Mouse (Mus musculus) megakaryocyte-erythroid progenitor cell, adult 5-6 weeks (primary cell): Measurements from ENCODE around the gene Phox2a. TPM values are rescaled to one million over a fixed set of nuclear protein-coding genes. Genes with fewer than 3 reads are reported as not detected.
A peak's percentile ranks its signal among the peaks of the same experiment; 100 is the strongest.

Experiments used
- ATAC-seq: replicated peaks from 2 replicates; pipeline ENCODE4 v1.8.0; 2016; ENCODE audit warnings: mild to moderate bottlenecking, inconsistent platforms; ENCODE audit not compliant: severe bottlenecking, poor library complexity, low FRiP score, low TSS enrichment
- total RNA-seq, 2 experiments: library from RNA; stranded (forward) in 1 of 2; stranded (reverse) in 1 of 2; fragments of 200-1000, 215-1000 nt in 1 of 2; fragments of >200 nt in 1 of 2; fragmentation: Nextera tagmentation in 1 of 2; gene quantifications; 2 replicates each; pipeline ENCODE4 v1.2.3; 2014 to 2017

The Phox2a gene
- total RNA-seq (2014; fragmentation: Nextera tagmentation) (not detected in 2 replicates), total RNA-seq (2017) (not detected in 2 replicates)

DNA sequence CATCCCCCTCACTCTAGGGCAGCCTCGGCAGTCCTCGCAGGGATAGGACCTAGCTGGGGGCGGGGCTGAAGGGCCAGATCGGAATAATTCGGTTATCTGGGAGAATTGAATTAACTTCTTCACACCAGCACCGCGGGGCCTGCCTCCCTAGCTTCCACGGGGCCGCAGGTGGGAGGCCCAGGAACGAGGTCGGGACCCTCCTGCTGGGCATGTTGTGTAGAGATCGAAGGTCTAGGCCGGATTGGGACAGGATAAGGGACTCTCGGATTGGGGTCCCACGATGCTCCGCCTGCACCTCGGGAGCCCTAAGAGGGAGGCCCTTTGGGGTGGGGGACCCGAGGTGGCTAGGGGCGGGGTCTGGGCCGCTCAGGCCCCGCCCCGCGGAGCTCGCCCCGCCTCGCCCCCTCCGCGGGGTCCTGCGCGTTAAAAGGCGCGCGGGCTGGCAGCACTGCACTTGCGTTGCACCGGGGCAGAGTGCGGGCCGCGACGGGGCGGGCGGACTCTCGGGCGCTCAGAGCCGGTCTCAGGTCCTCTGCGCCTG lies at the start of gene Phox2a:
Gene Phox2a (plus strand): TSS at position 453 of the 541 bp plus-strand sequence.
- ATAC-seq = no peak

GRCm38 (mm10) chr7:101770051-101770450 lies 48.1 kb upstream of the Phox2a start:
- ATAC-seq = no peak

GRCm38 (mm10) chr7:101771604-101772003 lies 46.5 kb upstream of the Phox2a start:
- ATAC-seq = no peak

DNA sequence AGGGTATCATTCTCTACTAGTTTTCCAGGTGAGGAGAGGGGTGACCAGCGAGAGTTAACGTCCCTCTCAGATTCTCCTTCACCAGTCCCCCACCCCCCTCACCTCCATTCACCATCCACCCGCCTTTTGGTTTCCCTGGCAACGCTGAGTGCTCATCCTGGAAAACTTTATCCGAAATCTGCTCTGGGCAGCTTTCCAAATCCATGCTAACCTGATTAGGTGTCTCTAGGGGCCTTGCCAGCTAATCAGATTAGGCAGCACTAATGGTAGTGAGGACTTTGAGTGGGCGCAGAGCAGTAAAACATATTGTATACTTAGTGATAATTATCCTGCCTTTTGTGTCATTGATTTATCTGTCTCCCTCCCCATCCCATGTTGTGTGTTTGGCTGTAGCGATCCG lies 45.4 kb upstream of the Phox2a start:
- ATAC-seq = no peak

DNA sequence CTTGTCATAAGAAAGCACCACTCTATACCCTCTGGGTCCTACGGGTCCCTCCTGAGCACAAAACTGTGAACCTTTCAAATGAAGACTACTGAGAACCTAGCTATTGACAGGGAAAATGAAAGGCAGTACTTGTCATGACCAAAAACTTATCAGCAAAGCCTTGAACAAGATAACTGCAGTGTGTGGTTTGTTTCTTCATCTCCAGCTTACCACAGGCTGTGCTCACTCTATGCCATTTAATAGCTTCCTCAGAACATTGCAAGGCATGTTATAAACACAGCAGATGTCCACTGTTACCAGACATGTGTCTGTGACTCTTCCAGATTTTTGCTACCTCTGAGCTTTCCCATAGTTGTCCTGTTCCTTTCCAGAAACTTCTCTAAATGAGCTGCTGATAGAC lies 41.1 kb upstream of the Phox2a start:
- ATAC-seq = no peak

DNA sequence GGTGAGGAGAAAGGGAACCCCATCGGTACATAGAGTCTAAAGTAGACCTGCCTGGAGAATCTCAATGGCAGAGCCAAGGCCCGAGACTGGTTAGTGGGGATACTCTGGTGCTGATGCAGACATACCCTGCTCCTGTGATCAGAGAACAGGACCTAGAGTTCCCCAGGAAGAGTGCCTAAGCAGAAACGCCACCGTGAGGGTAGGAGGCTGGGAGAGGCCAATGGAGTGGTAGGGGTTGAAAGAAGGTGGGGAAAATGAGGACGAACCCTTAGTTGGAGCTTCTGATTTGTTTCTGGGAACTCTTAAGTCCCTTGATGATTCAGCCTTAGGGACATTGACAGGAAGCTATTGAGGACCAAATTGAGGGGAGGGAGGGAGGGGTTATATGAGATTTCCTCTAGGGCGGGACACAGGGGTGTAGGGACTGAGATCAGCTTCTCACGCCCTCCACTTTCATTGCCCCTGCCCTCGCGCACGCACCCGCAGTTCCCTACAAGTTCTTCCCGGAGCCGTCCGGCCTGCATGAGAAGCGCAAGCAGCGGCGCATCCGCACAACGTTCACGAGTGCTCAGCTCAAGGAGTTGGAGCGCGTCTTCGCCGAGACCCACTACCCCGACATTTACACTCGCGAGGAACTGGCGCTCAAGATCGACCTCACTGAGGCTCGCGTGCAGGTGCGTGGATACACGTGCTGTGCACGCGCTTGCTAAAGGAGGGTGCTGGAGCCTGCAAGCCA lies 2.4 kb downstream of the Phox2a start:
- ATAC-seq = no peak

DNA sequence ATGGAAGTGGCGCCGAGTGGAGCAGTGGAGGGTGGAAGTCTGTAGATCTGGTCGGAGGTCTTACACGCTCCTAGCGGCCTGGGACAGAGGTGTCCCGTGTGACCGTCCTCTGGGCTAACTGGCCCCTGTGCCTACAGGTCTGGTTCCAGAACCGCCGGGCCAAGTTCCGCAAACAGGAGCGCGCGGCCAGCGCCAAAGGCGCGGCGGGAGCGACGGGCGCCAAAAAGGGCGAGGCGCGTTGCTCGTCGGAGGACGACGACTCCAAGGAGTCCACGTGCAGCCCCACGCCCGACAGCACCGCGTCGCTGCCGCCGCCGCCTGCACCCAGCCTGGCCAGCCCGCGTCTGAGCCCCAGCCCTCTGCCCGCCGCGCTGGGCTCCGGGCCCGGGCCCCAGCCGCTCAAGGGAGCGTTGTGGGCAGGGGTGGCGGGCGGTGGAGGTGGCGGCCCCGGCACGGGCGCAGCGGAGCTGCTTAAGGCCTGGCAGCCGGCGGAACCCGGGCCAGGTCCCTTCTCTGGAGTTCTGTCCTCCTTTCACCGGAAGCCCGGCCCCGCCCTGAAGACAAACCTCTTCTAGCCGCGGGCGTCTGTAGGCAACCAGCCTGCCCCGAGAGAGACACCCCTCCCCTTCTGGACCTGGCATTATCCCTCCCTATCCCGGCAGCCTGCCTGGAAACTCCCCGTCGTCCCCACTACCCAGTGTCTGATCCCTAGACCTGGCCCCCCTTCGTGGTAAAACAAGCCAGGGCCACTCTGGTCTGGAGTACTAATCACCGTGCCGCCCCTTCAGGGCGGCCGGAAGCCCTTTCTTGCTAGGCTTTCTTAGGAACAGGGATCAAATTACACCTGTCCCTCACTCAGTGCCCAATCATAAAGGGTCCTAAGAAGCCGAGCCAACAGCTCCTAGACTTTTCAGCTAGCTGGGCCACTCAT lies 3.7 kb downstream of the Phox2a start:
- ATAC-seq = peak; percentile 32; the same call in 1 of the 2 replicates

DNA sequence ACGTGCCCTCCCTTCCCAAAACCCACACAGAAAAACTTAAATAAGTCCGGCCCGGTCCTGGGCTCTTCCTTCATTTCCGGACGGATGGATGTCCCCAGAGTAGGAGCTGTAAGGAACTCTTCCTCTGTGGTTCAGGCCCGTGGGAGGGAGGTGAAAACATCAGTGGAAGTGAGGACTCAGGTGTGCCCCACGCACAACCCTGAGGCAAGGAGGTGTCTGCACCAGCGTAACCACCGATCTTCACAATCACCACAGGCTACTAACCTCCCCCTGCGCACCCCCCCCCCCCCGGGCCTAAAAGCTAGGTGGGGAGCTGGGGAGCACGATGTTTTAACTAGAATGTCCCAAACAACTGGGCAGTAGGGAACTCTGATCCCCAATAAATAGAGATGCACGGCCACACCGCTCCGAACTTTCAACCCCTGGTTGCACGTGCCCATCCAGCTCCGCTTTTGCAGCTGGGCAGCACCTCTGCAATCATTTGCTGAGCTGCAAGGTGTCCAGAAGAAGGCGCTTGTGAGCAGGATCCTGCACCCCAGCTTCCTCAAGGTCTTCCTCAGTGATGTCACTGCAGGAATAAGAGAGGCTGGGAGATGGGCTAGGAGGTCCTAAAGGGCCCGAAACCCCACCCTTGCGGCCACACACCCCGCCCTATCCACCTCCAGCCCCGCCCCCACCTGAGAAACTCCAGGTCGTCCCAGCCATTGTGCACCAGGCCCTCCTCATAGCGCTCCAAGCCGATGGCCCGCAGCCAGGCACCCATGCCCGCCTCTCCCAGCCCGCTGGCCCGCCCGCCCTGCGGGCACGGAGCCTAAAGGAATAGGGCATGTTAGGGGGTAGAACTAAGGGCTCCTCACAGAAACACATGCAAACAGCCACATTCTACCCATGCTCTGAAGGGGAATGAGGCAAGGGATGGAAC lies 5.0 kb downstream of the Phox2a start:
- no peak for ATAC-seq

GRCm38 (mm10) chr7:101823758-101824630 lies 5.9 kb downstream of the Phox2a start:
- no peak for ATAC-seq

DNA sequence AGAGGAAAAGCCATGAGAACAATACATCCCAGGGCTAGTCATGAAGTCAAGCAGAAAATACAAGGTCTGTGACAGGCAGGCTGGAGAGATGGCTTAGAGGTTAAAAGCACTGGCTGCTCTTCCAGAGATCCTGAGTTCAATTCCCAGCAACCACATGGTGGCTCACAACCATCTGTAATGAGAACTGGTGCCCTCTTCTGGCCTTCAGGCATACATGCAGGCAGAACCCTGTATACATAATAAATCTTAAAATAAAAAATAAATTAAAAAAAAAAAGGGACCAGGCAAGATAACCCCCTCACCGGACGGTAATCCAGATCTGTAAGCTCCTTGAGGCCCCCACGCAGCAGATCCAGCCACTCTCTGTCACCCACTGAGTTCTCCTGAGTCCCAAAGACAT lies 12.3 kb downstream of the Phox2a start:
- no peak for ATAC-seq

GRCm38 (mm10) chr7:101831437-101831836 lies 13.3 kb downstream of the Phox2a start:
- ATAC-seq = no peak

DNA sequence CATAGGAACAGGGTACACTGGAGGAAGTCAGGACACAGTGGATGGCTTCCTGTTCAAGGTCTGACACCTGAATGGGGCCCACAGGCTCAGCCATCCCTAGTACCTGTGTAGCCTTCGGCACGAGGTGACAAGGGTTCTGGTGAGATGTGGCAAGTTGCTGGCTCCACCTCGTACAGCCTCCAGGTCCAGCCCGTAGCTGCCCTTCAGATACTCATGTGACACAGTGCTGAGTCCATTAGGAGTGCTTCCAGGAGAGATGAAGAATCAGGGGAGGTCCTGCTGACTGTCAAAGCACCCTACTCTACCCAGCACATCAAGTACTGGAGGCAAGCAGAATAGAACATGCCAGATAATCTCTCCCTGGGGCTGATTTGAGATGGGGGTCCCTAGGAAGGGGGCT lies 14.3 kb downstream of the Phox2a start:
- ATAC-seq = no peak

- ATAC-seq = no peak
Measured at GRCm38 (mm10) chr7:101833352-101833751, 15.2 kb downstream of the Phox2a start.

GRCm38 (mm10) chr7:101833916-101834584 lies 15.9 kb downstream of the Phox2a start:
- ATAC-seq = no peak

- no peak for ATAC-seq
Measured at GRCm38 (mm10) chr7:101834903-101835302, 16.8 kb downstream of the Phox2a start.

DNA sequence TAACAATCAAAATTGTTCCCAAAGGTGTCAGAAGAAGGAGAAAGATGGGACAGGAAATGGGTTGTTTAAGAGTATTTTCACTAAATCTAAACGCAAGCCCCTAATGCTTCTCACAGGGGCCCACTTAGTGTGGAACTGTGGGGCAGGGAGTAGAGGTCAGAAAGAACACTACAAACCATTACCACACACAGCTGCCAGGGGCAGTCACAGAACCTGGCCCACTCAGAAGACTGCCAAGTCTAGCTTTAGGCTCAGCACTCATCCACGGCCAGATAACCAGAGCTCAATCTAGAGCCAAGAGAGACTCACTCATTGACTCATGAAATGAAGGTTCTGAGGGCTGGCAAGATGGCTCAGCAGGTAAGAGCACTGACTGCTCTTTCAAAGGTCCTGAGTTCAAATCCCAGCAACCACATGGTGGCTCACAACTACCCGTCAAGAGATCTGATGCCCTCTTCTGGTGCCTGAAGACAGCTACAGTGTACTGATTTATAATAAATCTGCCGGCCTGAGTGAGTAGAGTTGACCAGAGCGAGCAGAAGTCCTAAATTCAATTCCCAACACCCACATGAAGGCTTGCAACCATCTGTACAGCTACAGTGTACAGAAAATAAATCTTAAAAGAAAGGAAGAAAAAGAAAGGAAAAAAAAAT lies 17.5 kb downstream of the Phox2a start:
- ATAC-seq = no peak
